Mouse (Mus musculus) right cerebral cortex, postnatal 14 days (tissue): ENCODE data around the gene Atp6ap1l.

Source experiments
- DNase-seq: peaks from one replicate; pipeline ENCODE4 v3.0.0; 2022

Atp6ap1l gene

DNA sequence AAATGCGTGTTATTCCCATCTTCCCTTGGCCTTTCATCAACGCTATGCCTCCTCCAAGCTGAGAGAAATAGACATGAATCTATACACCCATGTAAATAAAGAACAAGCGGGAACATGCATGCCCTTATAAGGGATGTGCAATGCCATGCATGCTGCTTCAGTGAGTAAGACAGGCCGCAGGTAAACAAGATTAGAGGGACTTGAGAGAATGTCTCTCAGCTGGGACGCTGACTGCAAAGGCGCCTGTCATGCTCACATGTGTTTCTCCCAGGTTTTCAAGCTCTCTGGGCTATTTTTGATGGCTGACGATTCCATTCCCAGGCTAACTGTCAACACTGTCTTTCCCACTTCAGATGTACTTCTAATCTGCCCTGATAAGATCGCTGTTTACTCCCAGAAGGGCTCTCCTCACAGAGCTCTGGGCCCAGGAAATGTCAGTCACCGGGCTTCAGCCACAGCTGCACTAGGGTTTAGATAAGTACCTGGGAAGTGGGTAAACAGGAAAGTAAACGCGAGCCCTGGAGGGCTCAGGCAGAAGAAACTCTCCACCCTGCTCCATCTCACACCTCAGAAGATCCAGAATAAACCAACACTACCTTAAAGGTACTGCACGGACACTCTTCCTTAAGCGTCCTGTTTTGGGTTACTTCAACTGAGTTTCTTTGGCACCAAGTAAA lies 19.2 kb downstream of the Atp6ap1l start:
- DNase-seq: no peak

DNA sequence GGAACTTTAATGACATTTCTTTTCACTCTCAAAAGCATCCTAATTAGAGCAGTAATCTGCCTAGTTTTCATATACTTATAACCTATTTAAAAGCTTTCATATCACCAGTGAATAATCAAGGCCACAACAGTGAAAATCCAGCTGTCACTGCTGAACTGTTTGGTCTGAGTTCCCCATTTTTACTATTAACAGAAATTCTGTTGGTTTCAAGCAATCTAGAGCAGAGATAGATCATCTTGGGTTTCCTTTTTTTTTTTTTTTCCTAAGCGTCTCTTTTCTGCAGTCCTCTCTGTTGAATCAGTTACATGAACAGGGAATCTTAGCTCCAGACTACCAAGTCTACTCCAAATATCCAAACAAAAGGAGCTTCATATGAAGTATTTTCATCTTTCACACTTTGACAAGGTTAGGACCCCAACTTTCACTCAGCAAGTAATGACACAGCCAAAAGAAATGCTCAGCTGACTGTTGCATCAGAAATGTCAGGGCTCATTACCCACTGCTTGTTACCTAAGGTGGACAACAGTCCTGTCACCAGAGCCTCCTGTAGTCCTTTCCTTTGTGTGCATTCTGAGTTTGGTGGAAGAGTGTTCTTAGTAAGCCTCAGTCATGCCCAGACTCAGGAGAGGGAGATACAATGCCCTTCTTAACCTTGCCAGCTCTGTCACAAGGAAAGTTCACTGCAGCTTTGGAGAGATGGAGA lies 23.3 kb downstream of the Atp6ap1l start:
- no peak for DNase-seq

- DNase-seq: no peak
Observed at GRCm38 (mm10) chr13:90871579-90871978, 33.6 kb downstream of the Atp6ap1l start.

GRCm38 (mm10) chr13:90869157-90869556 lies 36.0 kb downstream of the Atp6ap1l start:
- DNase-seq: no peak

DNA sequence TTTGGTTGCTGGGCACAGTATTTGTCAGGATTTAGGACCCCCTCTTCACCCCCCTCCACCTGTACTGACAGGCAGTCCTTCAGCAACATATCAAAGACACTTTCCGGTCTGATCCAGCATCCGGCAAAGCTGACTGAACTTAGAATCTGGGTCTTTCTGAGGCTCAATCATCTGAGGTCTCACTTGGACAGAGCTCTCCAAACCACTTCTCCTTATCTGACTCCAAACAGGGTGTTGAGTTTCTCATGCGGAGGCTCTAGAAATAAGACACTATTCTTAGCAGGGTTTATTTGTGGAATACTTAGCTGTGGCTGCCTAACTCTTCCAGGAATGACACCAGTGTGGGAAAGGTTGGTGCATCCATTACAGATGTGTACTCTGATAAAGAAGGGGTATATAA lies 43.0 kb downstream of the Atp6ap1l start:
- no peak for DNase-seq

GRCm38 (mm10) chr13:90860888-90861431 lies 44.2 kb downstream of the Atp6ap1l start:
- DNase-seq: no peak

DNA sequence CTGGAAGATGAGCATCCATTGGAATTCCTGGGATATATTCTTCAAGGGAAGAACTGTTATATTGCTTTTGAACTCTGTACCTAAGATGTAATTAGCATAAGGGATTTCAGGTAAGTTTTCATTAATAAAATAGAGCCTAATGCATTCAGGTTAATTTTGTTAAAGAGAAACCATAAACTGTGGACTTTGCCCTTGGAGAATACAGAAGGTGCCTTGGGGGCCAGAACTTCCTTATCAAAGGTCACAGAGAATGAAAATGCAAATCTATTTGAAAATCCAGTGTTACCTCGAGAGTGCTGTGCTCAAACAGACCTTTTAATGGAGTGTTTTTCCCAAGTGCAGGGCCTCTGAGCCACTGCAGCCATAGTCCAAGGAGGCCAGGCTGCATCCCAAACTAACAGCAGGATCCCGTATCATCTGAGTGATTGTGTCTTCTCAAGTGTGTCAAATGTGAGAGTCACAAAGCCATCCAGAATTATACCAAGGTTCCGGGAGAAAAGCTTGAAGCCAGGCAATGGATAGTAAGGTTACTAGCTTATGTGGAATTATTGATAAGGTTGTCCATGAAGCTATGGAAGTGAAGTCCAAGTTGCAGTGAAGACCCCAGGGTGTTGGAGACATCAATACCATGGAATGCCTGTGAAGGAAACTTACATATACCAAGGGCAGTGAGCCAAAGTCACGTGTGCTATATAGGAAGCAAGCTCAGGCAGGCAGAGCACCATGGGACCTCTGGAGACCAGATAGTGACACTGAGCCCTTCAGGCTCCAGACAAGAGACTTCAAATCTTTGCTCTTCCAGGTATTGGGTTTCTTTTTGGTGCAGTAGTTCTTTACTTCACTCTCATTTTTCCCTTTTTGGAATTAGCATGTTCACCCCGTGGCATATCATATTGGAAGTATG lies 52.2 kb downstream of the Atp6ap1l start:
- no peak for DNase-seq

DNA sequence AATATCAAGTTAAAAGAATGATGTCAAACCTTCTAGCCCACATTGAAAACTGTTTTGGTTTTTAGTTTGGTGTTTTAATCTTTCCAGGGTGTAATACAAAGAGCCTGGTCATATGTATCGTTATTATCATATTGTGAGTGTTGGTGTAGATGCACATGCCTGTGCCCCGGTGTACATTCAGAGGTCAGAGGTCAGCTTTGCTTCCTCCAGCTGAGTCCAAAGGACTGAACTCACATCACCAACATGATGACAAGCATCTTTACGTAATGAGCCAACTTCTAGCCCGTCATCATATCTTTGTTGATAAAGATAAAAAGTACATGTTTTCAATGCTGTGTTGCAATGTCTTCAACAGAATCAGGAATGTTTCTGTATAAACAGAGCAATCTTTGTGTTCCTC lies 53.4 kb downstream of the Atp6ap1l start:
- no peak for DNase-seq

- no peak for DNase-seq
Observed at GRCm38 (mm10) chr13:90844191-90844590, 61.0 kb downstream of the Atp6ap1l start.

GRCm38 (mm10) chr13:90843412-90843811 lies 61.7 kb downstream of the Atp6ap1l start:
- DNase-seq: no peak

DNA sequence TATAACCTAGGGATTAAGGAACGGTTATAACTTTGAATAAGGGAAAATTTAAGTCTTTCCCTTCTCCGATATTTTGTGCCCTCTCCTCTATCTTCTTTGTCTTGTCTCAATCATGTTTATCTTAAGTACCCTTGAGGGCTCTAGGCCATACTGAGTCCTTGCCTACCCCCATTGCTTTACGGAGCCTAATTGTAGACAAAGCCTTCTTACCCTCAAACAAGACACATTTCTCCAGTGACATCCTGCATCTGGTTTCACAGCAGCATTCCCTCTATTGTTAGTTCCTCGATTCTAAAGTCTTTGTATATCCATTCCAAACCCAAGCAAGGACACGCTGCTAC lies 64.0 kb downstream of the Atp6ap1l start:
- DNase-seq: no peak

DNA sequence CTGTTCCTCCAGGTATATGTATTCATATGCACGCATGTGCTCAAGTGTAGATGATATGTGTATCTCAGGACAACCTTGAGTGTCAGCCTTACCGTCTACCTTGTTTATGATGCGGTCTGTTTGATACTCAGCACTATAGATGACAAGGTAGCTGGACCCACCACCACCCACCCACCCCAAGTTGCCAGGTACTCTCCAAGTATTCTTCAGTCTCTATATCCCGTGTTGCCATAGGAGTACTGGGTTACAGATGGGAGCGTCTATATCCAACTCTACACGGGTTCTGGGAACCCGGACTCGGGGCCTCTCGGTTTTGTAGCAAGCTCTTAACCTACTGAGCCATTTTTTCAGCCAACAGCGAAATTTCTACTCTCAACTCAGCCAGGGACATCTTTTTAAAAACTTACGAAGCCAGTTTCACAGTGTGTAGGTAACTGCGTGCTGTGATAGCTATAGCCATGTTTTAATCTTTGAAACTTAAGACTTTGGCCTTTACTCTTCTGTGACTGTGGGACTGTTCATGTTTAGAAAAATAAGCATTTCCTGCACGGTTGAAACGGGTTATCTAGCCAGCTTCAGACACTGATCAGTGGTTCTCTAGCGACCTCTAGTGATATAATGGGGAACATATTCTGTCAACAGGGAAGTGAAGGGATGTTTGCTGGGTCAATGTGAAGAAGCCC lies 64.5 kb downstream of the Atp6ap1l start:
- no peak for DNase-seq

DNA sequence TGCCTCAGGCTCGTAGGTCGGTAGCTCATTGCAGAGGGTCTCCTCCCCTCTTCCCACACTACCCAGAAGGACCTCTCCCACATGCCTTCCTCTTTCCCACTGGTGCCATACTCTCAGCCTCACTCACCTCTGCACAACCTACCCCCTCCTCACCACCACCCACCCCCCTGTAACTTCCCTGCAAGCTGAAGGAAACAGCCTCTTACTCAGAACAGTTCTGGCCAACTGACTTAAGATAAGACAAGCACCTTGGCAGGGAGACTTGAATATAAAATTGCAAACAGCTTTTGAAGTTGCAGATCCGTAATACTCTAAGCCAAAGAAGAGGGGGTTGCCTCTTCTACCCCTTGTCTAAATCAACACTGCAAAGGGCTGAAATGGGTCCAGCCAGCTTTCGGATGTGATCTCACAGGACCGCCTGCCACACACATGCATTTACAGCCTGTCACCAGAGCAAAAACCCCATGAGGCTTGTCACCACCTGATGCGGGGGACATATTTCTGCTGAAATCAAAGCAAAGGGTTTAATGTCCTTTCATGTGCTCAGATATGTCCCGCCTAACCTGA lies 71.4 kb downstream of the Atp6ap1l start:
- DNase-seq: no peak
